Mouse (Mus musculus) neural tube, embryonic 13.5 days (tissue): Measurements from ENCODE around the gene Fgfr2. TPM values are rescaled to one million over a fixed set of nuclear protein-coding genes. Genes with fewer than 3 reads are reported as not detected.

Experiments
- ATAC-seq: fragments of 200-750 bp; cut with Nextera tagmentation; 2 replicates; pipeline ENCODE4 v1.8.0; 2017; ENCODE audit warnings: low read depth, mild to moderate bottlenecking, moderate TSS enrichment, moderate library complexity
- H3K27ac ChIP-seq: fragments of 300-500 bp; sonication (generic); replicated peaks from 2 replicates; pipeline ENCODE4 v1.5.1; 2015; ENCODE audit warnings: moderate library complexity, mild to moderate bottlenecking, inconsistent platforms
- H3K27me3 ChIP-seq: fragments of 300-500 bp; sonication (generic); 2 replicates; pipeline ENCODE4 v1.6.1; 2015; ENCODE audit warnings: mild to moderate bottlenecking, inconsistent platforms
- H3K36me3 ChIP-seq: fragments of 300-500 bp; sonication (generic); 2 replicates; pipeline ENCODE4 v1.6.1; 2015; ENCODE audit warnings: mild to moderate bottlenecking, inconsistent platforms
- H3K4me1 ChIP-seq: fragments of 300-500 bp; sonication (generic); replicated peaks from 2 replicates; pipeline ENCODE4 v1.6.1; 2015; ENCODE audit warnings: inconsistent platforms
- H3K4me2 ChIP-seq: fragments of 300-500 bp; sonication (generic); 2 replicates; pipeline ENCODE4 v1.6.1; 2015; ENCODE audit warnings: inconsistent platforms, mild to moderate bottlenecking, moderate library complexity
- H3K4me3 ChIP-seq: fragments of 300-500 bp; sonication (generic); 2 replicates; pipeline ENCODE4 v1.5.1; 2015; ENCODE audit warnings: mild to moderate bottlenecking, inconsistent platforms
- H3K9ac ChIP-seq: fragments of 300-500 bp; sonication (generic); 2 replicates; pipeline ENCODE4 v1.6.1; 2015; ENCODE audit warnings: moderate library complexity, mild to moderate bottlenecking, inconsistent platforms
- H3K9me3 ChIP-seq: fragments of 300-500 bp; sonication (generic); 2 replicates; pipeline ENCODE4 v1.6.1; 2016; ENCODE audit warnings: inconsistent platforms
- WGBS: fragments of 180-500 bp; shearing (Covaris S2); methylation state at CpG from one replicate; pipeline ENCODE4 v1.1.7; 2015; 5-methylcytosine and 5-hydroxymethylcytosine counted together
- polyA plus RNA-seq: library from polyadenylated mRNA; unstranded; fragments of >200 nt; fragmentation: Nextera tagmentation; extraction: Ambion mirVana; gene quantifications from 2 replicates; pipeline ENCODE4 v1.2.1, GENCODE M21; 2015

Gene Fgfr2
- polyA plus RNA-seq, 1 experiment from 2014 or later, result 22.9 TPM

DNA sequence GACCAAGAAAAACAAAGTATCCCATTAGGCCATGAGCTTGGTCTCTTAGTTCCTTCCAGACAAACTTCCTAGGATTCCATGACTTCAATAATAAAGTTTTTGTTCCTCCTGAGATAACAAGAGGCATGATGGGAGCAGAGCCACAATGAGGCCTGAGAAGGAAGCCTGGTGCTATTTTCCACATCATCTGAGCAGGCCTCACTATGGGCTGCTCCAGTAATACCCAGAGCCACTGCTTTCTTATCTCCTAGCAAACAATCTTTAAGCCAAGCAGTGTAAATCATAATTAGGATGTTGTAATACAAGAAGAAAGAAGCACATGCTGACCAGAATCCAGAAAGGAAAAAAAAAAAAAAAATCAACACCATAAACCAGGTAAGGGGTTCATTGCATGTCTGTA lies 6.6 kb downstream of the Fgfr2 start:
- H3K4me1 ChIP-seq, result peaks cover 98% of the 10 kb centered on the region
- no peaks in the 10 kb centered on the region for H3K27me3 ChIP-seq
- H3K4me3 ChIP-seq, result no peak overlapping the region
- no peak overlapping the region for H3K9ac ChIP-seq
- no peak overlapping the region for H3K27ac ChIP-seq
- no peak overlapping the region for H3K4me2 ChIP-seq
- no peaks in the 10 kb centered on the region for H3K36me3 ChIP-seq
- H3K9me3 ChIP-seq, result no peaks in the 10 kb centered on the region
- no peak for ATAC-seq

DNA sequence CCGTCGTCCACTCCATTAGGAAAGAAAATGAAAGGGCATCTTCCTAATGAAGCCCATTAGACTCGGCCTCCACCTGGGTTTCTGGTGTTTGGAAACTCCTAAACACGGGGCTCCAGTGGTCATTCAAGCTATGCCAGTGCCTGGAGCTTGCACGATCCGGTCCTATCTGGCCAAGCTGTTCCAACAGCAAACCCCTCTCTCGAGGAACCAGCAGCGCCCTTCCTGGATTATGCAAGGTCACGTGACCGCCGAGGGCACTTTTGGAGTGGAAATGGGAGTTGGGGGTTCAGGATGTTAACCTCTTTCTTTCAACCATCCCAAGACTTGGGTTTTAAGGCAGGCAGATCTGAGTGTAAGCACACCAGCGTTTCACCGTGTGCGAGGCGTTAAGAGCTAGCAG lies 7.3 kb downstream of the Fgfr2 start:
- no peaks in the 10 kb centered on the region for H3K27me3 ChIP-seq

DNA sequence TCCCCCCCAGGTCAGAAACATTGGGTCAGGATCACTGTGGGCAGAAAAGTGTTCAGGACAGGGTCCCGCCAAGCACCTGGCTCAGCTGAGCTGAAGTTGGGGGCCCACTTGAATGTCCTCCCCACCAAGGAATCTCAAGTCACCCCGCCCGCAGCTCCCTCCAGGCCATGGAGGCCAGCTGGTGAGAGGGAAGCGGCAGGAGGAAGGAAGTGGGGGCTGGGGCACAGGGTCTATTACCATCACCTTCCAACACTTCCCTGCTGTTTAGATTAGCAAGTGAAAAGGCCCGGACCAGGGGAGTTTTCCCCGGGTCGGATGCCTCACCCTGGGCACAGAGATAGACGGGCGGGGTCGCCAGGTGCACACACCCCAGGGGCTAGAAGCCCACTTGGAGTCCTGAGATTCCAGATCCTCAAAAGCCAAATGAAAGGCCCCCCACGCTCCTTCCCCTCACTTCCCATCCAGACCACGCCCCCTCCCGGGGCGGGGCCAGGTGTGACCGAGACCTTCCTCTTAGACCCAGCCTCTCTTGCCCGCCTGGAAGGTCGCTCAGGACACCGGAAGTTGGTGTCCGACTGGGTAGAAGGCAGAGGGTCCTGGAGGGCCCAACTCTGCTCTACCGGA lies 8.2 kb downstream of the Fgfr2 start:
- peak overlapping the region; percentile 45; the same call in 1 of the 2 replicates for H3K9ac ChIP-seq
- H3K4me1 ChIP-seq, result peaks cover 98% of the 10 kb centered on the region
- no peaks in the 10 kb centered on the region for H3K36me3 ChIP-seq
- peak overlapping the region; percentile 5; the same call in 1 of the 2 replicates for H3K4me3 ChIP-seq
- H3K27me3 ChIP-seq, result no peaks in the 10 kb centered on the region
- peak overlapping the region; percentile 47 for H3K4me2 ChIP-seq
- no peak for ATAC-seq
- H3K9me3 ChIP-seq, result no peaks in the 10 kb centered on the region
- H3K27ac ChIP-seq, result no peak overlapping the region
- WGBS, result 12% methylated on average over 20 of the region's 20 CpGs

More for the DNA sequence above, 7.3 kb downstream of the Fgfr2 start:
- H3K4me3 ChIP-seq, result no peak overlapping the region
- peaks cover 99% of the 10 kb centered on the region for H3K4me1 ChIP-seq
- no peaks in the 10 kb centered on the region for H3K9me3 ChIP-seq
- H3K27ac ChIP-seq, result no peak overlapping the region
- H3K36me3 ChIP-seq, result no peaks in the 10 kb centered on the region
- no peak for ATAC-seq
- H3K9ac ChIP-seq, result 0 out of 2 replicates have a peak overlapping the region, but pooled peaks have one; percentile 53
- WGBS, result 13% methylated on average over 15 of the region's 15 CpGs
- H3K4me2 ChIP-seq, result peak overlapping the region; percentile 47

DNA sequence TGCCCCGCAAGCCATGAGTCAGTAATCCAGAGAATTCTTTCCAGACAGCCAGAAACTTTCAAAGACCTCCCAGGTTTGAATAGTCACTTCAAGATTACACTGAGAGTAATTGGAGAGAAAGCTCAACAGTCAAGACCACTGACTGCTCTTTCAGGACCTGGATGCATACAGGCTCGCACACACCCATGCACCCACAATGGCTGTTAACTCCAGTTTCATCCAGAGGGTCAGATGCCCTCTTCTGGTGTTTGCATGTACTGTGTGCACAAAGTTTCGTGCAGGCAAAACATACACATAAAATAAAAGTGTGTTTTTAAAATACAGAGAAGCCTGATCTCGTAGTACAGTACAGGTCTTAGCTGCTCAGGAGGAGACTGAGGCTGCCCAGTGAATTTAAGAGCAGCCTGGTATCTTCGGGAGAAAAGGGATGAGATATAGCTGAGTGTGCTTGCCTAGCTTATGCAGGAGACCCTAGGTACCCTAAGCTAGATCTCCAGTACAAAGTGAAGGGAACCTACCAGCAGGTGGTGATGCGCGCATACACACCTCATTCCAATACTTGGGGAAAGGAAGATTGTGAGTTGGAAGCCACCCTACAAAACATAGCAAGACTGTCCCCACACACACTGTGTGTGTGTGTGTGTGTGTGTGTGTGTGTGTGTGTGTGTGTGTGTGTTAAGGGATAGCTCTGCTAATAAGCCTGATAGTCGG lies 9.8 kb downstream of the Fgfr2 start:
- Histone ChIP-seq H3K27ac (no peak overlapping the region), H3K9ac (no peak overlapping the region), H3K36me3 (no peaks in the 10 kb centered on the region), H3K4me3 (no peak overlapping the region), H3K4me1 (peaks cover 94% of the 10 kb centered on the region), H3K27me3 (no peaks in the 10 kb centered on the region), H3K9me3 (no peaks in the 10 kb centered on the region), H3K4me2 (no peak overlapping the region)
- ATAC-seq, result no peak
- 72% methylated on average over 8 of the region's 8 CpGs for WGBS

DNA sequence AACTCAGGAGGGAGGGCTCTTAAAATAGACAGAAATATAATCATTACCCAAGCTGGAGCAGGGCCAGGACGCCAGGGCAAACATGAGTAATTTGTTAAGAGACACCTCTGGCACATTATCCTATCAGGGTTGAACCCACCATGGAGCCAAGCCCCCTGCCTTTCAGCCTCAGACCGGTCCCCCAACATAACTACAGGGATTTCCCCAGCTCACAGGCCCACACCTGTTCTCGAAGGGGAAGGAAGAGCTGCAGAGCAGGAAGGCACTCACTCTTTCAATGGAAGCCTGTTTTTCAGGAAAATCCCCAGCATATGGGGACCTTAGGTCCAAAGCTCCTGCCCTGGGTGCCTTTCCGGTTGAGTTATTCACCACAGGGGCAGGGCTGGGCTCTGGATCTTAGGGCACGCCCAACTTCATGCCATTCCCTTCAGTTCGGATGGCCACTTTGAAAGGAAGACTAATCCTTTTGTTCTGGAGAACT lies 10.8 kb downstream of the Fgfr2 start:
- Histone ChIP-seq H3K36me3 (no peaks in the 10 kb centered on the region), H3K4me2 (no peak overlapping the region), H3K9me3 (no peaks in the 10 kb centered on the region), H3K4me3 (no peak overlapping the region), H3K9ac (no peak overlapping the region), H3K27me3 (no peaks in the 10 kb centered on the region), H3K4me1 (peaks cover 84% of the 10 kb centered on the region), H3K27ac (peak overlapping the region; percentile 29; the same call in 1 of the 2 replicates)
- 12% methylated on average over 6 of the region's 6 CpGs for WGBS
- peak; percentile 13; the same call in 1 of the 2 replicates for ATAC-seq

DNA sequence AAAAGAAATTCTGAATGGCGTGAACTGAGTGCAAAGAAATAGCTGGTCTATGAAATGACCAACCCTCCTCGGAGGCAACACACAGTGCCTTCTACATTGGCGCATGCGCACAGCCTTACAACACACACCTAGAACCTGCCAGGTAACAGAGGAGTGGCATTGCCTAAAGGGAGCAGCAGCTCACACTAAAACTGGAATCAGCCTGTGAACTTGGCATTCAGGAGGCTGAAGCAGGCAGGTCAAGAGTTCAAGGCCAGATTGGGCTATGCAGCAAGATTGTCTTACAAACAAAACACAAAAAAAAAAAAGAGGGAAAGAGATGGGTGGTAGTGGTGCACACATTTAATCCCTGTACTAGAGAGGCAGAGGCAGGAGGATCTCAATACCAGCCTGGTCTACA lies 13.7 kb downstream of the Fgfr2 start:
- 96% methylated on average over 4 of the region's 4 CpGs for WGBS
- Histone ChIP-seq H3K9me3 (no peaks in the 10 kb centered on the region), H3K4me1 (peaks cover 63% of the 10 kb centered on the region), H3K9ac (no peak overlapping the region), H3K27me3 (no peaks in the 10 kb centered on the region), H3K27ac (no peak overlapping the region), H3K4me2 (no peak overlapping the region), H3K4me3 (no peak overlapping the region), H3K36me3 (no peaks in the 10 kb centered on the region)
- ATAC-seq, result no peak

DNA sequence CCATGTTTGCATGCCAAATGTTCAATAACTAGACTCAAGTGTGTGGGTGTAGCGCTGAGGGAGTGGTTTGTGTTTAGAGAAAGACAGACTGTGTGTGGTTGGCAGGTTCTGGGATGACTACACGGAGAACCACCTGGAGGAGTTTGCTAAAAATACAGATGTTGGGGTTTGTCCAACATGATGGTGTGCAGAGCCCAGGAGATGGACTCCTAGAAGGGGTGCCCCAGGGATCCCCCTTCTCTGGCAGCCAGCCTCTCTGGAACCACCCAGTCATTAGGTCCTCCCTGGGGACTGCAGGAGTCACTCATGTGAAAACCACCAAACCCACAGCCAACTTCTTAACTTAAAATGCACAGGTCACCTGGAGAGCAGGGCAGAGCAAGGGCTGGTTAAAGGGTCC lies 14.5 kb downstream of the Fgfr2 start:
- no peaks in the 10 kb centered on the region for H3K27me3 ChIP-seq
- no peak overlapping the region for H3K4me3 ChIP-seq
- H3K4me2 ChIP-seq, result no peak overlapping the region
- 90% methylated on average over 2 of the region's 2 CpGs for WGBS
- H3K4me1 ChIP-seq, result peaks cover 59% of the 10 kb centered on the region
- no peak overlapping the region for H3K27ac ChIP-seq
- no peak for ATAC-seq
- no peaks in the 10 kb centered on the region for H3K9me3 ChIP-seq
- H3K9ac ChIP-seq, result no peak overlapping the region
- no peaks in the 10 kb centered on the region for H3K36me3 ChIP-seq

DNA sequence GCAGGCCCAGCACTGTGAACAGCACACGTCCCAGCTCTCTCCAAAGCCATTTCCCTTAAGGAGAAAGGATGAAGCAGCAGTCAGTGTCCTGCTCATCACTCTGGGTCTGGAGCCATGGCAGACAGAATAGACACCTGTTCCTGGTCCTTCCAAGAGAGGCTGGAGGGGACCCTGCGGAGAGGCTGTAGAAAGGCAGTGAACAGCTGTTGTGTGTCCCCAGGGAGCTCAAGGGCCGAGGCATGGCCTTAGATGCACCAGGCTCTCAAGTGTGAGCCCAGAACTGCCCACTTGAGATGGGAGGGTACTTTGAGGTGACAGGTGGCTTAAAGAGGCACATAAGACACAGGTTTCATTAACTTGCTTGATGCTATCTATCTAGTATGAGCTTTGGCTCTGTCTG lies 20.6 kb downstream of the Fgfr2 start:
- Histone ChIP-seq H3K9me3 (no peaks in the 10 kb centered on the region), H3K4me1 (peaks cover 68% of the 10 kb centered on the region), H3K27me3 (no peaks in the 10 kb centered on the region), H3K36me3 (no peaks in the 10 kb centered on the region), H3K4me2 (no peak overlapping the region), H3K9ac (no peak overlapping the region), H3K4me3 (no peak overlapping the region), H3K27ac (no peak overlapping the region)
- ATAC-seq, result no peak
- WGBS, result 58% methylated on average over 3 of the region's 3 CpGs

DNA sequence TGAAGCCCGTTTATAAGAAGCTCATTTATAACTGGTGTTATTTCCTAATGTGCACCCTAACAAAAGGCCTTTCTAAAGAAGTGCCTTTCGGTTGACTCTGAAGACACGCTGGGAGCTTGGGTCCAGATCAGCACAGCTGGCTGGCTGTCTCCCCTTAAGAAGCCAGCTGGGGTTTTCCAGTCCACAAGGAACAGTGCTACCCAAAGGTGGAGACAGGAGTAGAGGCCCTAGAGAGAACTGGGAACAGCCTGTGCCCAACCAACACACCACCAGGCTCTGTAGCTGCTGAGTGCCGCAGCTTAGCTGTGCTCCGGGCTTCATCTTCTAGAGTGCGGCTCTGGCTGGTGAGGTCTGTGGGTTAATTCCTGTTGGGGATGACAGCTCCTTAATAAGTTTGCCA lies 22.1 kb downstream of the Fgfr2 start:
- Histone ChIP-seq H3K36me3 (no peaks in the 10 kb centered on the region), H3K4me2 (no peak overlapping the region), H3K4me1 (peaks cover 73% of the 10 kb centered on the region), H3K9me3 (no peaks in the 10 kb centered on the region), H3K9ac (no peak overlapping the region), H3K4me3 (no peak overlapping the region), H3K27ac (no peak overlapping the region), H3K27me3 (no peaks in the 10 kb centered on the region)
- no peak for ATAC-seq
- 73% methylated on average over 6 of the region's 6 CpGs for WGBS

DNA sequence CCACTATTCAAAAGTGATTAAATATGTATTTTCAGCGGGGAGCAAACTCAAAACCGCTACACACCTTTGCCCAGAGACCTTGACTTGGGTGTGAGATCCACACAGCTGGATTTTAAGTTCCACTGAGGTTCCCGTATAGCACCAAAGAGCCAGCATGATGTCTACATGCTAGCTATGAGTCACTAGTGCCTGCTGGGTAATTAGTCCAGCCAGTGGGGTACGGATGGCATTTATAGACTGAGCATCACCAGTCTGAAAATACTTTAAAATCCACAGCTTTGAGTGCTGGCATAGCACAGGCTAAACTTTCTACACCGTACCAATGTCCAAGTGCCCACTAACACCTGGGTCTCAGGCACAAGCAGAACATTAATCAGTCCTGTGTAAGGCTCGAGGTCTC lies 23.0 kb downstream of the Fgfr2 start:
- WGBS, result 48% methylated on average over 6 of the region's 6 CpGs
- H3K4me2 ChIP-seq, result no peak overlapping the region
- H3K4me1 ChIP-seq, result peaks cover 74% of the 10 kb centered on the region

DNA sequence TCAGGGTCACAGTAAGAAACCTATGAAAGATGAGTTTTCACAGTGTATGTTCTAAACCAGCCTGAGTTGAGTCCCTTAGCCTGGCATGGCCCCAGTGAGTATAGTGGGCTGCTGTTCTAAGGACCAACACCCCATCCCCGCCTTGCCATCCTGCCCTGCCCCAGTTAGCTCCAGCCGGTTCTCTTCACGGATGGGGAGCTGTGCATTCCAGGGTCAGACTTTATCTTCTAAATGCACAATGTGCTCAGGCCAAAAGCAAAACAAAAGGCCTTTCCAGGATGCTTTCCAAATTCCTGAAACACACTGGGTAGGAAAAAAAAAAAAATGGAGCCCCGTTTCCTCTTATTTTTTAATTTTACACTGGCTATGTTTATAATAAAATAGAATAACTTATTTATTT lies 23.9 kb downstream of the Fgfr2 start:
- 54% methylated on average over 4 of the region's 4 CpGs for WGBS
- Histone ChIP-seq H3K9me3 (no peaks in the 10 kb centered on the region), H3K4me3 (no peak overlapping the region), H3K27me3 (no peaks in the 10 kb centered on the region), H3K9ac (no peak overlapping the region), H3K4me1 (peaks cover 69% of the 10 kb centered on the region), H3K4me2 (no peak overlapping the region), H3K27ac (peak overlapping the region; percentile 42; the same call in 1 of the 2 replicates), H3K36me3 (no peaks in the 10 kb centered on the region)
- no peak for ATAC-seq

More for the DNA sequence above, 23.0 kb downstream of the Fgfr2 start:
- Histone ChIP-seq H3K4me3 (no peak overlapping the region), H3K9me3 (no peaks in the 10 kb centered on the region), H3K36me3 (no peaks in the 10 kb centered on the region), H3K27me3 (no peaks in the 10 kb centered on the region), H3K27ac (0 out of 2 replicates have a peak overlapping the region, but pooled peaks have one; percentile 23), H3K9ac (no peak overlapping the region)
- ATAC-seq, result no peak

DNA sequence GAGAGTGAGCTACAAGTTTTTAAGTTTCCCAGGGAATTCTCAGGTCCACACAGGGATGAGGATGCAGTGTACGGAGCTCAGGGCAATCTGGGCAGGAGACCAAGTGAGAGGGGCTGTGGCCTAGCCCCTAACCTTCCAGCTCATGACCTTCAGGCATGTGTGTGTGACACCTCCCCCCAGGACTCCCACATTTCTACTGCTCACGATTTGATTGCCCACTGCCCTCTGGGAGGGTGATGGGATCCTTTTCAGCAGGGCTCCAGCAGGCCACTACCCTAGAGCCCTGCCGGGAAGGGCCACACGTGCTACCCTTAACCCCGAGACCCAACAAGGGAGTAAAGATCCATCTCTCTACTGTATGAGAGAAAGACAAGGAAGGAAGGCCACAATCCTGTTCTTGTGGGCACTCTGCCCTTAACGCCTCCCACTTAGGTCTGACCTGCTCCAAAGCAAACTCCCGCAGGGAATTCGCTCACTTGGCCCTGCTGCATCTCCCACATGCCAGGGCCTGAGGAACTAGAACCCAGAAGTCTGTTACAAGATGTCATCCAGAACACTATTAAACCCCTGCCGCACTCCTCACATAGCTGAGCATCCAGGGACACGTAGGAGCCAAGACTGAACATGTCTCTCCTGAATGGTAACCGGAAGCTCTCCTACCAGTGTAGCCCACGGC lies 24.9 kb downstream of the Fgfr2 start:
- Histone ChIP-seq H3K4me3 (no peak overlapping the region), H3K9ac (no peak overlapping the region), H3K9me3 (no peaks in the 10 kb centered on the region), H3K4me2 (no peak overlapping the region), H3K27ac (no peak overlapping the region), H3K36me3 (no peaks in the 10 kb centered on the region), H3K27me3 (no peaks in the 10 kb centered on the region), H3K4me1 (peaks cover 70% of the 10 kb centered on the region)
- 86% methylated on average over 12 of the region's 12 CpGs for WGBS
- ATAC-seq, result no peak
